Mouse (Mus musculus): Measurements from ENCODE around the gene Prpf31.

DNA sequence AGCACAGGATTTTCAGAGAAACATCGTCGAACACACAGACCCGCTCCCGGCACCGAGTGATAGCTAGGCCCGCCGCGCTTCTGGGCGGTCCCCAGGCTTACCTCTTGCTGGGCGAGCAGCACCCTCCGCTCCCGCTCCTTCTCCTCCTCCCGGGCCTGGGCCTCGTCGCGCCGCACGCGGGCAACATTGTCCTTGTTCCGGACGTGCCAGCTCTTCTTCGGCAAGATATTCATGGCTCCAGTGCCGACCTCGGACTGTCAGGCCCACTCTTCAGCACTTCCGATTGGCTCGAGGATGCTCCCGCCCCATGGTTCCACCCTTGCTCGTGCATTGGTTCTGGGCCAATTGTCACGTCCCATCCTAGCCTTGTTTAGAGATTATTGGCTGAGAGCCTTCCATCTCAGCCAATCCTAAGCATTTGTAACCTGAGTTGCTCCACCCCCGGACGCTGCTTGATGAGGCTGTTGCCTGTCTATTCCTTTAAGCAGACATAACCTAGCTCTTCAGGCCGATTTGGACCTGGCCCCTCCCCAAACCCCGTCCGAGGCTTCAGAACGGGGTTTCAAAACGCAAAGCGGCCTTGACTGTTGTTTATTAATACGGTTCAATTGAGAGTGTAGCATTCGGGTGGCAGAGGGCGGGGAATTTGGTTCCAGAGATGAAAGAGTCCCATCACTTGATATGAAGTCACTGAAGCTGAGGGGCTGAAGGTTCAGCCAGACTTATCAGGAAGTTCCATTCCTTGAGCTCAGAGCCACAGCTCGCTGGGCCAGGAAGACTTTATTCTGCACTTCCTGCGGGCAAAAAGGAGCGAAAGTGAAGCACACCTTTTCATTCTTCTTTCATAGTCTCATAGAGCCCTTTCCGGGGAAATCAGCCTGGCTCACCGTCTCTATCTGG is 35.7 kb downstream of the Prpf31 start, which contains the start of gene Leng1:
- TF ChIP-seq CTCF (IDR thresholded peaks at IDR 0.05; ENCODE audit: low read depth, low read length) (no peak), POLR2A (IDR thresholded peaks at IDR 0.05; ENCODE audit: extremely low read depth, insufficient read depth, low read length) (peak; percentile 97)

Data from liver, adult 2 months (tissue).